Mouse (Mus musculus): ENCODE data around the gene Jakmip3. TPM values are rescaled to one million over a fixed set of nuclear protein-coding genes. Genes with fewer than 3 reads are reported as not detected.

The Jakmip3 gene
- total and polyA plus RNA-seq, 2 experiments from 2014 or later = 7.6 to 12.4 TPM

DNA sequence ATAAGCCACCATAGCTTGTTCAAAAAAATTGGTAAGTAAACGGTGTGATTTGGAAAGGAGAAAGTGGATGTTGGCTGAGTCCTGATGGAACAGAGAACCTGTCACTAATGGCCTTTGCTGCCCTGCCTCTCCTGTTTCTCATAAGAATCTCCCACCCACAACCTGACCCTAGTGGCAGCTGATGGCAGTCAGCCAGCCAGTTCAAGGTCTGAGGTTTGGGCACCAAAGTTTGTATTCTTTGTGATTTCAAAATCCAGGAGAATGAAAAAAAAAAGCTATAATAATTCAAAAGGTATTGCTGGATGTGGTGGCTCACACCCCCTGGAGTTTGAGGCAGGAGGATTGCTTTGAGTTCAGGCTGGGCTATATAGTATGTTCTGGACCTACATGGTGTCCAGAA lies 1.8 kb downstream of the Jakmip3 start:
- WGBS = 86% methylated on average over 1 of the region's 1 CpGs
- no peaks in the 10 kb centered on the region for H3K27me3 ChIP-seq (ENCODE audit: insufficient read depth, low read length)
- no peak for TF ChIP-seq CTCF (IDR thresholded peaks at IDR 0.05; ENCODE audit: low read depth)
- peak overlapping the region; percentile 88; the same call in 1 of the 2 replicates for H3K27ac ChIP-seq
- no peak overlapping the region; the same call in 1 of the 2 replicates for H3K9ac ChIP-seq (replicated peaks; ENCODE audit: low read length)
- DNase-seq (ENCODE audit: low spot score) (no peak), ATAC-seq (no peak)
- H3K4me3 ChIP-seq (ENCODE audit: low read length) = no peak overlapping the region
- peaks cover 6% of the 10 kb centered on the region; the same call in 1 of the 2 replicates for H3K4me1 ChIP-seq (ENCODE audit: insufficient read depth, low read length)
- H3K9me3 ChIP-seq (ENCODE audit: low read length) = no peaks in the 10 kb centered on the region
- peak overlapping the region; percentile 70 for H3K4me2 ChIP-seq (ENCODE audit: low read depth, low read length)
- no peaks in the 10 kb centered on the region for H3K36me3 ChIP-seq (ENCODE audit: insufficient read depth, low read length)

DNA sequence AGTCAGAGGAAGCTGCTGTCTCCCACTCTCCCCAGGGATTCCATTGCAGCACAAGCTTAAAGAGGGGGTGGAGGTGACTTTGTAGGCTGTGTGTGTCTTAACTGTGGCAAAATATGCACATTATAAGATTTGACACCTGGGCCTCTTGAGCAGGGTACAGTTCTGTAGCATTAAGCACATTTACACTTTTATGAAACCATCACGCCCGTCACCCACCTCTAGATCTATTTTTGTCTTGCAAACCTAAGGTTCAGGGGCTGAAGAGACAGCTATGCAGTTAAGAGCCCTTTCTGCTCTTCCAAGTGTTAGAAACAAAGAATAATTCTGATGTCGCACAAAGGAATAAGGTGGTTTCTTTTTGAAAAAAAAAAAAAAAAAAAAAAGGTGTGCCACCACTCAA lies 5.1 kb downstream of the Jakmip3 start:
- no peak for TF ChIP-seq CTCF (IDR thresholded peaks at IDR 0.05; ENCODE audit: low read depth)
- Histone ChIP-seq H3K36me3 (ENCODE audit: insufficient read depth, low read length) (no peaks in the 10 kb centered on the region), H3K4me3 (ENCODE audit: low read length) (no peak overlapping the region), H3K27me3 (ENCODE audit: insufficient read depth, low read length) (no peaks in the 10 kb centered on the region), H3K9me3 (ENCODE audit: low read length) (no peaks in the 10 kb centered on the region), H3K4me2 (ENCODE audit: low read depth, low read length) (no peak overlapping the region), H3K9ac (replicated peaks; ENCODE audit: low read length) (no peak overlapping the region), H3K4me1 (ENCODE audit: insufficient read depth, low read length) (peaks cover 6% of the 10 kb centered on the region; the same call in 1 of the 2 replicates), H3K27ac (no peak overlapping the region)
- 65% methylated on average over 3 of the region's 3 CpGs for WGBS
- DNase-seq (ENCODE audit: low spot score) = no peak
- ATAC-seq = no peak

DNA sequence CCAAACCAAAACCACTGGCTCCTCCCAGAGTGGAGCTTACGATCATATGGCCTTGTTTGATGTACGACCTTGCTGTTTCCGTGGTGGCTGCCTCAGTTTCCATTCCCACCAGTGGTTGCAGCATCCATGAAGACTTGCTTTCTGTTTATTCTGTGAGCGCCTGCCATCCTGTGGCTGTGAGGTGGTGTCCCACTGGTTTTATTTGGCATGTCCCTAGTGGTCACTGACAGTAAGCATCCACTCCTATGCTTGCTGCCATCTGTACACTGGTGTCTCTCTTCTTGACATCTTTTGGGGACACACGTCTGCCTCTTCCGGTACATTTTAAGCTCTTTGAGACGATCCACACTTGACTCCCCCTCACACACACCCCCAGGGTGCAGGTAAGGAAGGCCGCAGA lies 7.2 kb downstream of the Jakmip3 start:
- no peak for DNase-seq (ENCODE audit: low spot score)
- Histone ChIP-seq H3K4me1 (ENCODE audit: insufficient read depth, low read length) (no peaks in the 10 kb centered on the region), H3K36me3 (ENCODE audit: insufficient read depth, low read length) (no peaks in the 10 kb centered on the region), H3K9me3 (ENCODE audit: low read length) (no peaks in the 10 kb centered on the region), H3K4me2 (ENCODE audit: low read depth, low read length) (no peak overlapping the region), H3K27ac (no peak overlapping the region), H3K9ac (replicated peaks; ENCODE audit: low read length) (no peak overlapping the region), H3K27me3 (ENCODE audit: insufficient read depth, low read length) (no peaks in the 10 kb centered on the region), H3K4me3 (ENCODE audit: low read length) (no peak overlapping the region)
- WGBS = 88% methylated on average over 8 of the region's 8 CpGs
- ATAC-seq = no peak
- peak; percentile 41 for TF ChIP-seq CTCF (IDR thresholded peaks at IDR 0.05; ENCODE audit: low read depth)

DNA sequence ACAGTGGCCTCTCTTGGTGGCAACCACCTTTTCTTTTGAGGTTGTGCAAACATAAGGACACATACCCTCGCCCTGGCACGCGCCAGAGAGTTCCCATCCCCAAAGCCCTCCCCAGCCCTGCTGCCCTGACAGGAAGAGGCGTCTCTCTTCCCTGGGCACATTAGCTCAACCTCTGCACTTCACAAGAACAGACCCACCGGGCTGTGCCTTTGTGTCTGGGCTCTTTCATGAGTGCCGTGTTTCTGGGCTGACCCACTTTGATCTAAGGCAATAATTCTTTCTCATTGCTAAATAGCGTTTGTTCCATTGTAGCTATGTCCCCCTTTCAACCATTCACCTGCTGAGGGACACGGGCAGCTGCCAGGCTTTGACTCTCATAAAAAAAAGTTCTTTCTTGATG lies 7.8 kb downstream of the Jakmip3 start:
- Histone ChIP-seq H3K4me3 (ENCODE audit: low read length) (no peak overlapping the region), H3K9ac (replicated peaks; ENCODE audit: low read length) (no peak overlapping the region), H3K9me3 (ENCODE audit: low read length) (no peaks in the 10 kb centered on the region), H3K4me2 (ENCODE audit: low read depth, low read length) (no peak overlapping the region), H3K27ac (no peak overlapping the region), H3K36me3 (ENCODE audit: insufficient read depth, low read length) (no peaks in the 10 kb centered on the region), H3K27me3 (ENCODE audit: insufficient read depth, low read length) (no peaks in the 10 kb centered on the region), H3K4me1 (ENCODE audit: insufficient read depth, low read length) (no peaks in the 10 kb centered on the region)
- ATAC-seq (no peak), DNase-seq (ENCODE audit: low spot score) (no peak)
- 58% methylated on average over 8 of the region's 8 CpGs for WGBS
- TF ChIP-seq CTCF (IDR thresholded peaks at IDR 0.05; ENCODE audit: low read depth) = no peak

DNA sequence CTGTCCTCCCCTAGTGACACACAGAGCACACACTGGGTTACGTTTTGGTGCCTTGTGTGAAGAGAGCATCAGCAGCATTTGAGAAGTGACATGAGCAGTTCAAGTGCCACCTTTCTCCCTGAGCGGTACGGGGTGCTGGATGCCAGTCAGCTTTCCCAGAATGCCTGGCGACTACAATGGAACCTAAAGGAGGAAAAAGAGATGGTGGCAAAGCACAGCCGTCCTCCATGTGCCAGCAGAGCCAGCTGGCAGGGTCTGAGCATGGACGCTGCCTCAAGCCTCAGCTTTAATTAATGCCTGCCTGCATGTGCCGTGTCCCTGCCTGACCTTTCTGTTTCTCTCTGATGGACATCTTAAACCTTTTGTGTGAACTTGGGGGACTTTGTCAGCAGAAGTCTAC lies 15.3 kb downstream of the Jakmip3 start:
- Histone ChIP-seq H3K27me3 (ENCODE audit: insufficient read depth, low read length) (no peaks in the 10 kb centered on the region), H3K36me3 (ENCODE audit: insufficient read depth, low read length) (no peaks in the 10 kb centered on the region), H3K9ac (replicated peaks; ENCODE audit: low read length) (no peak overlapping the region), H3K4me2 (ENCODE audit: low read depth, low read length) (no peak overlapping the region), H3K9me3 (ENCODE audit: low read length) (no peaks in the 10 kb centered on the region), H3K27ac (no peak overlapping the region), H3K4me1 (ENCODE audit: insufficient read depth, low read length) (no peaks in the 10 kb centered on the region), H3K4me3 (ENCODE audit: low read length) (no peak overlapping the region)
- no peak for ATAC-seq
- no peak for DNase-seq (ENCODE audit: low spot score)
- no peak for TF ChIP-seq CTCF (IDR thresholded peaks at IDR 0.05; ENCODE audit: low read depth)
- 73% methylated on average over 7 of the region's 7 CpGs for WGBS

DNA sequence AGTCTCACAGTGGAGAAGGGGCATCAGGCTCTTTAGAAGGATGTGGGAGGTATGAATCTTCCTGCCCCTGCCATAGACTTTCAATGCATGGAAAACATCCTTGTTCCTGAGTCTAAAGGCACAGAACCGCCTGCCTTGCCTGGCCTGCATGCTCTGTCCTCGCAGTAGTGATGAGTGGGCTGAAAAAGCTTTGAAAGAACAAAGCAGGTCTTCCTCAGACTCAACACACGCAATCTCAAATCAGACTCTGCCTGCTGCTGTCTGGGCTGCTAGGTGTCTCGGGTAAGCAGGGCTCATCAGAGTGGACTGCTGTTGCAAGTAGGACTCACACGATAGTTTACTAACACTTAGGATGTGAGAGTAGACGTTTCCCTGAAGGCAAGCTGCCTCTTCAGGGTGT lies 16.6 kb downstream of the Jakmip3 start:
- no peak overlapping the region for H3K9ac ChIP-seq (replicated peaks; ENCODE audit: low read length)
- no peak for TF ChIP-seq CTCF (IDR thresholded peaks at IDR 0.05; ENCODE audit: low read depth)
- no peaks in the 10 kb centered on the region for H3K9me3 ChIP-seq (ENCODE audit: low read length)
- H3K27ac ChIP-seq = no peak overlapping the region
- H3K27me3 ChIP-seq (ENCODE audit: insufficient read depth, low read length) = no peaks in the 10 kb centered on the region
- H3K36me3 ChIP-seq (ENCODE audit: insufficient read depth, low read length) = no peaks in the 10 kb centered on the region
- DNase-seq (ENCODE audit: low spot score) (no peak), ATAC-seq (no peak)
- no peak overlapping the region for H3K4me2 ChIP-seq (ENCODE audit: low read depth, low read length)
- no peak overlapping the region for H3K4me3 ChIP-seq (ENCODE audit: low read length)
- WGBS = 75% methylated on average over 6 of the region's 6 CpGs
- no peaks in the 10 kb centered on the region for H3K4me1 ChIP-seq (ENCODE audit: insufficient read depth, low read length)

DNA sequence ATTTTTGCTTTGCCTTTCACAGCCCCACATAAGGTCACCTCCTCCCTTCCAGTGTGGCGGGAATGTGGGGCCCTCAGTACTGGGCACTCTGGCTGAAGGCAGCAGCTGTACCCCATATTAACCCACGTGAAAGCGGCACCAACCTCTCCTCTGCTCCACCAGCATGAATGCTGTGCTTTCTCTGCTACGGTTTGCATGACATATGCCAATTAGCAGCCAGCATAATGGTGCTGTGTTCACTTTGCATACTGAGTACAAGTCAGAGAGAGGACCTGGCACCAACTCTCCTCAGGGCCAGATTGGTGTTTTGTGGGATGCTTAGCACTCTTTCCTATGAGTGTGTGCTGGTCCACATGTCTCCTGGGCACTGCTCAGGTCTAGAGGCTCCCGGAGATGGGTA lies 19.2 kb downstream of the Jakmip3 start:
- Histone ChIP-seq H3K9ac (replicated peaks; ENCODE audit: low read length) (no peak overlapping the region), H3K9me3 (ENCODE audit: low read length) (no peaks in the 10 kb centered on the region), H3K4me3 (ENCODE audit: low read length) (no peak overlapping the region), H3K27me3 (ENCODE audit: insufficient read depth, low read length) (no peaks in the 10 kb centered on the region), H3K27ac (no peak overlapping the region), H3K4me1 (ENCODE audit: insufficient read depth, low read length) (no peaks in the 10 kb centered on the region), H3K36me3 (ENCODE audit: insufficient read depth, low read length) (no peaks in the 10 kb centered on the region), H3K4me2 (ENCODE audit: low read depth, low read length) (no peak overlapping the region)
- WGBS = 63% methylated on average over 5 of the region's 5 CpGs
- peak; percentile 47; the same call in 1 of the 2 replicates for ATAC-seq
- DNase-seq (ENCODE audit: low spot score) = no peak
- no peak for TF ChIP-seq CTCF (IDR thresholded peaks at IDR 0.05; ENCODE audit: low read depth)
